In genomic region chr5:123614246-123614645, GRCm38 (mm10) we compare ENCODE assay signal across 20 mouse cellular contexts.
"Had no signal": no experiment of that assay in that cellular context is flagged by ENCODE, and none has a peak within 500 bp of the region (broad histone marks: within the 10 kb centered on the region; RNA-seq: fewer than 3 reads in every experiment).

No protein-coding gene starts in this region.

- DNase-seq: lung, adult 2 months; lung, postnatal 14 days; lung, postnatal 36 days; retina, postnatal 1 day; right cerebral cortex, adult 18-20 months; thymus, adult 18-20 months; thymus, postnatal 14 days; thymus, postnatal 36 days had no signal

- H3K27me3 ChIP-seq: lung, embryonic 15.5 days; megakaryocyte, embryonic 14.5 days; midbrain, embryonic 13.5 days; midbrain, embryonic 15.5 days; neural tube, embryonic 13.5 days; neural tube, embryonic 15.5 days; stomach, embryonic 15.5 days had no signal

- ATAC-seq: lung, postnatal 0 days; midbrain, embryonic 13.5 days; midbrain, embryonic 15.5 days had no signal

- H3K27ac ChIP-seq: lung, embryonic 15.5 days; macrophage; midbrain, embryonic 13.5 days; midbrain, embryonic 15.5 days; neural tube, embryonic 13.5 days; neural tube, embryonic 15.5 days; stomach, embryonic 15.5 days; stomach, postnatal 0 days had no signal

- H3K9me3 ChIP-seq: lung, embryonic 15.5 days; megakaryocyte, embryonic 14.5 days; midbrain, embryonic 13.5 days; midbrain, embryonic 15.5 days; neural tube, embryonic 13.5 days; neural tube, embryonic 15.5 days; stomach, embryonic 15.5 days had no signal

- H3K4me3 ChIP-seq: lung, embryonic 15.5 days; megakaryocyte, embryonic 14.5 days; midbrain, embryonic 13.5 days; midbrain, embryonic 15.5 days; myocyte; neural tube, embryonic 13.5 days; neural tube, embryonic 15.5 days; stomach, embryonic 15.5 days had no signal

- H3K4me2 ChIP-seq: lung, embryonic 15.5 days; midbrain, embryonic 11.5 days; midbrain, embryonic 13.5 days; midbrain, embryonic 15.5 days; neural tube, embryonic 13.5 days; neural tube, embryonic 15.5 days; stomach, embryonic 15.5 days had no signal

- H3K4me1 ChIP-seq: lung, embryonic 15.5 days; midbrain, embryonic 13.5 days; midbrain, embryonic 15.5 days; neural tube, embryonic 13.5 days; neural tube, embryonic 15.5 days; stomach, embryonic 15.5 days had no signal

- H3K9ac ChIP-seq: lung, embryonic 15.5 days; midbrain, embryonic 13.5 days; midbrain, embryonic 15.5 days; neural tube, embryonic 13.5 days; neural tube, embryonic 15.5 days; stomach, embryonic 15.5 days had no signal
